Mouse (Mus musculus) mouse trophoblast stem cell (cell line): ENCODE data around the gene Kbtbd4.

Experiments
- in situ Hi-C, 2 experiments: fragments of 300-500 bp; cut with MseI, MboI; formaldehyde crosslinking; loops; 2 replicates in 1 of 2; 3 replicates in 1 of 2; pipeline ENCODE4 v1.15.1; 2025

The Kbtbd4 gene

GRCm38 (mm10) chr2:90956053-90956452, 51.5 kb downstream of the Kbtbd4 start:
- in situ Hi-C loops, result no loop called here

- in situ Hi-C loops, result no loop called here
Measured at GRCm38 (mm10) chr2:90958856-90959255, 54.3 kb downstream of the Kbtbd4 start.

DNA sequence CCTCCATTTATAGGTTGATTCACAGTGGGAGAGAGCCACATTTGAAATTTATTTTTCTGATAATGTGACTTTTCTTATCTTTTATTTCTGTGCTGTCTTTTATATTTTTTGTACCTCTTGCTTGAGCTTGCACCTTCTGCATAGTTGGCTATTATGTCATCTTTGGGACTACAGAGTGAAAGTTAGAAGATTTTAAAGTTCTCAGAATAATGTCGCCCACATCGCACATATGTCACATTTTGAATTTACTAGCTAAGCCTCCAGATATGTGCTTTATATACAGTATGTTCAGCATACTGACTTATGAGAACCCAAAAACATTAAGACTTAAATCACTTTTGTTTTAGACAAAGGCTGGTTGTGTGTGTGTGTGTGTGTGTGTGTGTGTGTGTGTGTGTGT, 55.5 kb downstream of the Kbtbd4 start:
- in situ Hi-C loops, result no loop called here
